Mouse (Mus musculus) CD4-positive naive resting alpha-beta T cell, adult 57 days (primary cell): Measurements from ENCODE around the gene Sumf1. TPM values are rescaled to one million over a fixed set of nuclear protein-coding genes. Genes with fewer than 3 reads are reported as not detected.

Experiments
- total RNA-seq: library from RNA; stranded (reverse); gene quantifications from one replicate; pipeline ENCODE4 v1.2.4, GENCODE M21; 2023

Sumf1 gene
- total RNA-seq: 17.1 TPM

GRCm38 (mm10) chr6:108184847-108185684 lies at the start of gene Sumf1:
Sumf1 (minus strand) TSS chr6:108185582.

DNA sequence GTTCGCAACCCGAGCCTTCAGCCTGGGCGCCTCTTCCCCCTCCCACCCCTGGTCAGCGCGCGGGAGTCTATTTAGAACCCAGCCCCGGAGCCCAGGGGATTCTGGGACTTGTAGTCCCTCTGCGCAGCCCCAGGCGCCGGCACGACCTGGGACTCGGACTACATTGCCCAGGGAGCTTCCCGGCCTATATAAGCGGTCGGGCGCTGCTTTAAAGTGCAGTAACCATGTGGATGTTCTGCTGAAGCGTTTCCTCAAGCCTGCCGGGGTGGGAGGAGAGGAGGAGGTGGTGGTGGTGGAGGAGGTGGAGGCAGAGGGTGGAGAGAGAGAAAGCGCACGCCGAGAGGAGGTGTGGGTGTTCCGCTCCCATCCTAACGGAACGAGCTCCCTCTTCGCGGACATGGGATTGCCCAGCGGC lies 27.5 kb upstream of the Sumf1 start, which contains the start of gene Itpr1:
Gene Itpr1, plus strand, starts transcription at position 216 of the 415 bp plus-strand sequence.

DNA sequence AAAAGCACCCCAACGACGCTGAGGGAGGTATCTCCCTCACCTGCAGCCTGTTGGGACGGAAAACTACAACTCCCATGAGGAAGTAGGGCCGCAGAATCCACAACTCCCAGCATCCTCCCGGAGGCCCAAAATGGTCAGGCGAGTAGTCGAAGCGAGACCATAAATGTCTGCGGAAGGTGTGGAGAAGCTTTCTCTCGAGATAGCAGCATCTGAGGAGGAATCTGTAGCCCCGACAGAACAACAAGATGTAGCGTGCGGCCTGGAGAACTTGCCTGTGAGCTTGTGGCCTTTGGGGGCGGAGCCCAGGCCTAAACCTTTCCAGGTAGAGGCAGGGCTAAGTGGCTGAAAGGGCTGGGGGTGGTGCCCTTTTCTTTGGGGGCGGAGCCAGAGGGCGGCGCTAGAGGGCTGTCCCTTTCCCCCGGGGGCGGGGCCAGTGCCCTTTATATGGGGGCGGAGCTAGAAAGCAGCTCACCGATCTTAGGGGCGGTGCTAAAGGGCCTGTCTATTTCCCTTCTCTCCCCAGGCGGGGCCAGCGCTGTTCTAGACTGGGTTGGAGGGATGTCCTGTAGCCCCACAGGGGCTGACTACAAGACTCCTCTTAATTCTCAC lies 120.4 kb downstream of the Sumf1 start, which contains the start of gene Setmar:
Gene Setmar, plus strand, starts transcription at position 128 of the 609 bp plus-strand sequence.

Other genes with a start within 250 kb of the Sumf1 start
- gene Setmar, start 120.5 kb downstream of the Sumf1 start, total RNA-seq: 3.5 TPM
- gene Itpr1, start 27.5 kb upstream of the Sumf1 start, total RNA-seq: 164 TPM